Mouse (Mus musculus): ENCODE measurements around the gene A930018P22Rik. TPM values are rescaled to one million over a fixed set of nuclear protein-coding genes. Genes with fewer than 3 reads are reported as not detected.
"Not testable (repeated sequence)": the region's sequence is repeated elsewhere in the genome, so short reads cannot be mapped to it uniquely, and the experiment has no call there.

The A930018P22Rik gene
- total and polyA plus RNA-seq, 3 experiments = not detected

GRCm38 (mm10) chr2:104095741-104096213 lies 26.8 kb upstream of the A930018P22Rik start, which contains the start of gene Cd59a:
TSS of gene Cd59a (plus strand) at chr2:104095801.
- H3K4me3 ChIP-seq (ENCODE audit: low read depth, low read length) = peak within 1 kb of the TSS; percentile 67
- ATAC-seq (ENCODE audit: extremely low read depth, insufficient number of reproducible peaks, low FRiP score, poor library complexity, severe bottlenecking) (no peak), DNase-seq (ENCODE audit: low spot score) (peak; percentile 25)
- H3K27me3 ChIP-seq (ENCODE audit: insufficient read depth, low read length) = no peaks in the 10 kb centered on the region
- peaks cover 38% of the 10 kb centered on the region for H3K4me1 ChIP-seq (ENCODE audit: insufficient read depth, low read depth, low read length)
- peaks cover 4% of the 10 kb centered on the region for H3K9me3 ChIP-seq (replicated peaks)
- no peaks in the 10 kb centered on the region for H3K36me3 ChIP-seq (replicated peaks)
- TF ChIP-seq GATA1 (IDR thresholded peaks at IDR 0.05; ENCODE audit: borderline replicate concordance, low read length) = no peak
- no peak for TF ChIP-seq POLR2AphosphoS5 (IDR thresholded peaks at IDR 0.05; ENCODE audit: insufficient replicate concordance, low read depth, low read length)
- no peak for TF ChIP-seq TAL1 (conservative IDR thresholded peaks at IDR 0.05; ENCODE audit: low read depth, low read length)
- no peak for TF ChIP-seq CTCF (IDR thresholded peaks at IDR 0.05; ENCODE audit: low read depth, low read length)
- no peak for TF ChIP-seq GATA2 (IDR thresholded peaks at IDR 0.05; ENCODE audit: borderline replicate concordance, low read depth, low read length)

GRCm38 (mm10) chr2:104096256-104096655 lies 26.3 kb upstream of the A930018P22Rik start:
- DNase-seq (ENCODE audit: low spot score) (no peak), ATAC-seq (ENCODE audit: extremely low read depth, insufficient number of reproducible peaks, low FRiP score, poor library complexity, severe bottlenecking) (no peak)
- Histone ChIP-seq H3K4me1 (ENCODE audit: insufficient read depth, low read depth, low read length) (peaks cover 38% of the 10 kb centered on the region), H3K4me3 (ENCODE audit: low read depth, low read length) (peak overlapping the region; percentile 67; the same call in 1 of the 2 replicates), H3K36me3 (replicated peaks) (no peaks in the 10 kb centered on the region), H3K27me3 (ENCODE audit: insufficient read depth, low read length) (no peaks in the 10 kb centered on the region), H3K9me3 (replicated peaks) (peaks cover 4% of the 10 kb centered on the region)
- no peak for TF ChIP-seq CTCF (IDR thresholded peaks at IDR 0.05; ENCODE audit: low read depth, low read length)

GRCm38 (mm10) chr2:104096796-104097195 lies 25.8 kb upstream of the A930018P22Rik start:
- H3K4me1 ChIP-seq (ENCODE audit: insufficient read depth, low read depth, low read length) = peaks cover 38% of the 10 kb centered on the region
- not testable (repeated sequence) for ATAC-seq (ENCODE audit: extremely low read depth, insufficient number of reproducible peaks, low FRiP score, poor library complexity, severe bottlenecking); H3K4me3 ChIP-seq (ENCODE audit: low read depth, low read length); H3K9me3 ChIP-seq (replicated peaks); H3K27me3 ChIP-seq (ENCODE audit: insufficient read depth, low read length); DNase-seq (ENCODE audit: low spot score); H3K36me3 ChIP-seq (replicated peaks)

- H3K9me3 ChIP-seq (replicated peaks); H3K36me3 ChIP-seq (replicated peaks); H3K4me3 ChIP-seq (ENCODE audit: low read depth, low read length); ATAC-seq (ENCODE audit: extremely low read depth, insufficient number of reproducible peaks, low FRiP score, poor library complexity, severe bottlenecking); DNase-seq (ENCODE audit: low spot score); H3K27me3 ChIP-seq (ENCODE audit: insufficient read depth, low read length): not testable (repeated sequence)
- H3K4me1 ChIP-seq (ENCODE audit: insufficient read depth, low read depth, low read length) = peaks cover 41% of the 10 kb centered on the region
Observed at GRCm38 (mm10) chr2:104097396-104097795, 25.2 kb upstream of the A930018P22Rik start.

- ATAC-seq (ENCODE audit: extremely low read depth, insufficient number of reproducible peaks, low FRiP score, poor library complexity, severe bottlenecking) (peak; percentile 96), DNase-seq (ENCODE audit: low spot score) (no peak)
- Histone ChIP-seq H3K27me3 (ENCODE audit: insufficient read depth, low read length) (no peaks in the 10 kb centered on the region), H3K4me1 (ENCODE audit: insufficient read depth, low read depth, low read length) (peaks cover 43% of the 10 kb centered on the region), H3K36me3 (replicated peaks) (no peaks in the 10 kb centered on the region), H3K9me3 (replicated peaks) (no peaks in the 10 kb centered on the region), H3K4me3 (ENCODE audit: low read depth, low read length) (no peak overlapping the region)
- no peak for TF ChIP-seq GATA1 (IDR thresholded peaks at IDR 0.05; ENCODE audit: borderline replicate concordance, low read length)
- no peak for TF ChIP-seq CTCF (IDR thresholded peaks at IDR 0.05; ENCODE audit: low read depth, low read length)
- no peak for TF ChIP-seq GATA2 (IDR thresholded peaks at IDR 0.05; ENCODE audit: borderline replicate concordance, low read depth, low read length)
- peak; percentile 82 for TF ChIP-seq TAL1 (conservative IDR thresholded peaks at IDR 0.05; ENCODE audit: low read depth, low read length)
- TF ChIP-seq POLR2AphosphoS5 (IDR thresholded peaks at IDR 0.05; ENCODE audit: insufficient replicate concordance, low read depth, low read length) = no peak
Observed at GRCm38 (mm10) chr2:104098529-104099230, 23.9 kb upstream of the A930018P22Rik start.

- Histone ChIP-seq H3K36me3 (replicated peaks) (no peaks in the 10 kb centered on the region), H3K27me3 (ENCODE audit: insufficient read depth, low read length) (no peaks in the 10 kb centered on the region), H3K4me1 (ENCODE audit: insufficient read depth, low read depth, low read length) (peaks cover 40% of the 10 kb centered on the region), H3K4me3 (ENCODE audit: low read depth, low read length) (no peak overlapping the region), H3K9me3 (replicated peaks) (no peaks in the 10 kb centered on the region)
- TF ChIP-seq CTCF (IDR thresholded peaks at IDR 0.05; ENCODE audit: low read depth, low read length) (no peak), GATA1 (IDR thresholded peaks at IDR 0.05; ENCODE audit: borderline replicate concordance, low read length) (no peak), TAL1 (conservative IDR thresholded peaks at IDR 0.05; ENCODE audit: low read depth, low read length) (no peak), GATA2 (IDR thresholded peaks at IDR 0.05; ENCODE audit: borderline replicate concordance, low read depth, low read length) (no peak), POLR2AphosphoS5 (IDR thresholded peaks at IDR 0.05; ENCODE audit: insufficient replicate concordance, low read depth, low read length) (no peak)
- no peak for ATAC-seq (ENCODE audit: extremely low read depth, insufficient number of reproducible peaks, low FRiP score, poor library complexity, severe bottlenecking)
- no peak for DNase-seq (ENCODE audit: low spot score)
Observed at GRCm38 (mm10) chr2:104099231-104099585, 23.4 kb upstream of the A930018P22Rik start.

GRCm38 (mm10) chr2:104099946-104100345 lies 22.6 kb upstream of the A930018P22Rik start:
- H3K27me3 ChIP-seq (ENCODE audit: insufficient read depth, low read length) = no peaks in the 10 kb centered on the region
- no peaks in the 10 kb centered on the region for H3K9me3 ChIP-seq (replicated peaks)
- DNase-seq (ENCODE audit: low spot score) = no peak
- H3K36me3 ChIP-seq (replicated peaks) = no peaks in the 10 kb centered on the region
- H3K4me1 ChIP-seq (ENCODE audit: insufficient read depth, low read depth, low read length) = peaks cover 42% of the 10 kb centered on the region
- H3K4me3 ChIP-seq (ENCODE audit: low read depth, low read length) = no peak overlapping the region
- TF ChIP-seq GATA2 (IDR thresholded peaks at IDR 0.05; ENCODE audit: borderline replicate concordance, low read depth, low read length) = no peak
- no peak for TF ChIP-seq CTCF (IDR thresholded peaks at IDR 0.05; ENCODE audit: low read depth, low read length)
- no peak for TF ChIP-seq TAL1 (conservative IDR thresholded peaks at IDR 0.05; ENCODE audit: low read depth, low read length)
- TF ChIP-seq POLR2AphosphoS5 (IDR thresholded peaks at IDR 0.05; ENCODE audit: insufficient replicate concordance, low read depth, low read length) = no peak
- no peak for TF ChIP-seq GATA1 (IDR thresholded peaks at IDR 0.05; ENCODE audit: borderline replicate concordance, low read length)
- no peak for ATAC-seq (ENCODE audit: extremely low read depth, insufficient number of reproducible peaks, low FRiP score, poor library complexity, severe bottlenecking)

All from G1E (cell line).